Mouse (Mus musculus): Measurements from ENCODE around the gene Gm13306. TPM values are rescaled to one million over a fixed set of nuclear protein-coding genes. Genes with fewer than 3 reads are reported as not detected.

Gene Gm13306
- polyA plus RNA-seq (2015; fragmentation: Illumina TruSeq; extraction: RNeasy Lipid Tissue Mini Kit (QIAGEN cat#74804); ENCODE audit: low read depth, low replicate concordance): 55.1 TPM

DNA sequence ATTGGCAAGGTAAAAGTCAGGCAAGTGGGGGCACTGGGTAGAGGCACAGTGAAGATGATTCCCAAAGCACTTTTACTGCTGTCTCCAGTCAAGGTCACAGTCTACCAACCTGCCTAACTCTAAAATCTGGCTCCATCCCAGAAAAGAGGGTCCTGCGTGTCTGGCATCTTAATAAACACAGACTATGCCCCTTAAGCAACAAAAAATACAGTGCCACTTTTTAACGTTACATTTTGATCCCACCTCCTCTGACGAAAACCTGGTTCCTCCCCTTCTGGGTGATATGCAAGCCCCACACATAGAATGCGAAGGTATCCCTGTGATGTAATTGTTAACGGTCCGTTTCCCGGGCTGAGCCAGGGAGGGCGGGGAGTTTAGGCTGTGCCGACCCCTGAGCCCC lies at the start of gene Gm13306:
Gene Gm13306 (plus strand): TSS at position 301 of the 400 bp plus-strand sequence.

GRCm38 (mm10) chr4:42114517-42114916 lies 38.7 kb upstream of the Gm13306 start, which contains the start of gene Gm13304:
Gm13304 (plus strand) TSS chr4:42114817.

GRCm38 (mm10) chr4:42168503-42168902 lies 15.3 kb downstream of the Gm13306 start, which contains the start of gene Gm13305:
Gm13305 (minus strand) TSS chr4:42168603.

Other genes with a start within 250 kb of the Gm13306 start
- gene Gm21541, start 249.8 kb upstream of the Gm13306 start, polyA plus RNA-seq (2015; fragmentation: Illumina TruSeq; extraction: RNeasy Lipid Tissue Mini Kit (QIAGEN cat#74804); ENCODE audit: low read depth, low replicate concordance): 9.2 TPM
- 51.7 TPM for gene Gm20878, start 211.9 kb upstream of the Gm13306 start, polyA plus RNA-seq (2015; fragmentation: Illumina TruSeq; extraction: RNeasy Lipid Tissue Mini Kit (QIAGEN cat#74804); ENCODE audit: low read depth, low replicate concordance)
- gene Fam205a4, start 187.4 kb upstream of the Gm13306 start, polyA plus RNA-seq (2015; fragmentation: Illumina TruSeq; extraction: RNeasy Lipid Tissue Mini Kit (QIAGEN cat#74804); ENCODE audit: low read depth, low replicate concordance): 6.5 TPM
- gene Gm21093, start 118.7 kb upstream of the Gm13306 start, polyA plus RNA-seq (2015; fragmentation: Illumina TruSeq; extraction: RNeasy Lipid Tissue Mini Kit (QIAGEN cat#74804); ENCODE audit: low read depth, low replicate concordance): 3.2 TPM
- gene Gm3893, start 62.2 kb upstream of the Gm13306 start, polyA plus RNA-seq (2015; fragmentation: Illumina TruSeq; extraction: RNeasy Lipid Tissue Mini Kit (QIAGEN cat#74804); ENCODE audit: low read depth, low replicate concordance): not detected
- 34.7 TPM for gene Gm13304, start 38.6 kb upstream of the Gm13306 start, polyA plus RNA-seq (2015; fragmentation: Illumina TruSeq; extraction: RNeasy Lipid Tissue Mini Kit (QIAGEN cat#74804); ENCODE audit: low read depth, low replicate concordance)
- gene Gm13305, start 15.2 kb downstream of the Gm13306 start, polyA plus RNA-seq (2015; fragmentation: Illumina TruSeq; extraction: RNeasy Lipid Tissue Mini Kit (QIAGEN cat#74804); ENCODE audit: low read depth, low replicate concordance): 1.5 TPM
- gene Gm10600, start 87.2 kb downstream of the Gm13306 start, polyA plus RNA-seq (2015; fragmentation: Illumina TruSeq; extraction: RNeasy Lipid Tissue Mini Kit (QIAGEN cat#74804); ENCODE audit: low read depth, low replicate concordance): 7.0 TPM
- not detected for gene Ccl21b, start 102.3 kb downstream of the Gm13306 start, polyA plus RNA-seq (2015; fragmentation: Illumina TruSeq; extraction: RNeasy Lipid Tissue Mini Kit (QIAGEN cat#74804); ENCODE audit: low read depth, low replicate concordance)
- not detected for gene Gm21953, start 140.8 kb downstream of the Gm13306 start, polyA plus RNA-seq (2015; fragmentation: Illumina TruSeq; extraction: RNeasy Lipid Tissue Mini Kit (QIAGEN cat#74804); ENCODE audit: low read depth, low replicate concordance)
- gene Fam205a3, start 164.9 kb downstream of the Gm13306 start, polyA plus RNA-seq (2015; fragmentation: Illumina TruSeq; extraction: RNeasy Lipid Tissue Mini Kit (QIAGEN cat#74804); ENCODE audit: low read depth, low replicate concordance): not detected